Mouse (Mus musculus) hindlimb bud, embryonic 11.5 days (tissue): ENCODE measurements at regions not wholly inside any gene's neighbourhood (a gene's known extent, or its start where the extent isn't known, plus 50 kb on each side); places are given as distances from the start of the nearest gene placed in this dataset.

Source experiments
- DNase-seq: peaks from one replicate; pipeline ENCODE4 v3.0.0-alpha.2; 2012; ENCODE audit warnings: low read depth, low spot score; ENCODE audit errors: extremely low spot score

GRCm38 (mm10) chr1:185519811-185520210 lies 65.2 kb downstream of the Slc30a10 start:
- DNase-seq = no peak

GRCm38 (mm10) chr1:185524020-185524419 lies 69.4 kb downstream of the Slc30a10 start:
- no peak for DNase-seq

- DNase-seq = no peak
Observed at GRCm38 (mm10) chr1:185533471-185533870, 78.8 kb downstream of the Slc30a10 start.

- DNase-seq = no peak
Observed at GRCm38 (mm10) chr1:185534129-185534528, 79.5 kb downstream of the Slc30a10 start.

- no peak for DNase-seq
Observed at GRCm38 (mm10) chr1:185535321-185535720, 80.7 kb downstream of the Slc30a10 start.

- DNase-seq = no peak
Observed at GRCm38 (mm10) chr1:185537236-185537635, 82.6 kb downstream of the Slc30a10 start.

GRCm38 (mm10) chr1:185539458-185539857 lies 84.8 kb downstream of the Slc30a10 start:
- DNase-seq = no peak

- peak; percentile 62 for DNase-seq
Observed at GRCm38 (mm10) chr1:185546346-185546745, 91.7 kb downstream of the Slc30a10 start.

- no peak for DNase-seq
Observed at GRCm38 (mm10) chr1:185572761-185573530, 118.3 kb downstream of the Slc30a10 start.

- no peak for DNase-seq
Observed at GRCm38 (mm10) chr1:185574978-185575377, 120.3 kb downstream of the Slc30a10 start.

- no peak for DNase-seq
Observed at GRCm38 (mm10) chr1:185579824-185580223, 125.2 kb downstream of the Slc30a10 start.

- DNase-seq = no peak
Observed at GRCm38 (mm10) chr1:185585191-185585870, 130.7 kb downstream of the Slc30a10 start.

- no peak for DNase-seq
Observed at GRCm38 (mm10) chr1:185587671-185588347, 133.2 kb downstream of the Slc30a10 start.

GRCm38 (mm10) chr1:185588348-185588719 lies 133.7 kb downstream of the Slc30a10 start:
- no peak for DNase-seq

- no peak for DNase-seq
Observed at GRCm38 (mm10) chr1:185596815-185597214, 142.2 kb downstream of the Slc30a10 start.

GRCm38 (mm10) chr1:185598514-185598913 lies 143.9 kb downstream of the Slc30a10 start:
- DNase-seq = no peak

- DNase-seq = no peak
Observed at GRCm38 (mm10) chr1:185601166-185601565, 146.5 kb downstream of the Slc30a10 start.

- DNase-seq = no peak
Observed at GRCm38 (mm10) chr1:185605996-185606395, 151.3 kb downstream of the Slc30a10 start.

- no peak for DNase-seq
Observed at GRCm38 (mm10) chr1:185607611-185608010, 153.0 kb downstream of the Slc30a10 start.

- DNase-seq = no peak
Observed at GRCm38 (mm10) chr1:185608440-185608839, 153.8 kb downstream of the Slc30a10 start.

GRCm38 (mm10) chr1:185610586-185610985 lies 155.9 kb downstream of the Slc30a10 start:
- DNase-seq = no peak
